ENCODE assay signal across 25 mouse cellular contexts in the genomic region with DNA sequence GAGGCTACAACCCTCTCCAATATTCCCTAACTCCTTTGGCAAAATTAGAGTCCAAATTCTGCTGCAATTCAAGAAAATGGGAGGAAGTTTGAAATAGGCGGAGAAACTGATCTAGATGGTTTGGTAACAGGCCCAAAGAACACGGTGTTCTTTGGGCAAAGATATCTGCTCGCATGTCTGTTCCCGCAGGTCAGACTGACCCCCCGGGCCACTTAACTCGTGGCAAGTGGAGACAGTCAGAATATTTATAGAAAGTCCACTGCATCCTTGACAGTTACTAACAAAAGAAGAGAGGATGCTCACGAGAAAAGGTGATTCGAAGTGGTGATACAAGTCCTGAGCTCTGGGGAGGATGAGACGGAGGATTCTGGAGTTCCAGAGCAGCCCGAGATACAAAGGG. TPM values are rescaled to one million over a fixed set of nuclear protein-coding genes. Genes with fewer than 3 reads are reported as not detected.
A peak's percentile ranks its signal among the peaks of the same experiment; 100 is the strongest.
DNase-seq lines count a peak whose midpoint lies in the region; ATAC-seq and TF ChIP-seq lines count a peak whose summit lies in the region.
"Had no signal": no experiment of that assay in that cellular context is flagged by ENCODE, and none has a peak within 500 bp of the region (broad histone marks: within the 10 kb centered on the region; RNA-seq: fewer than 3 reads in every experiment).

No protein-coding gene starts in this region.

- peaks cover 0 to 7% of the 10 kb centered on the region in 2 experiments; a peak in 2 of 4 replicates for H3K4me1 ChIP-seq in heart, embryonic 14.5 days (ENCODE audit: control insufficient read depth in 2 of 2, insufficient read depth in 2 of 2, low read length in 2 of 2)
- H3K4me1 ChIP-seq in lung, postnatal 0 days (ENCODE audit: insufficient read depth, low read depth, low read length) = no peaks in the 10 kb centered on the region; the same call in 1 of the 2 replicates
- peaks cover 3% of the 10 kb centered on the region for H3K4me1 ChIP-seq in ES-Bruce4 (ENCODE audit: control insufficient read depth, insufficient read depth, low read length)
- H3K4me1 ChIP-seq: embryonic facial prominence, embryonic 10.5 days; embryonic facial prominence, embryonic 15.5 days; forebrain, embryonic 12.5 days; limb, embryonic 12.5 days; liver, embryonic 15.5 days; midbrain, embryonic 15.5 days; neural tube, embryonic 15.5 days had no signal

- peak; percentile 56 for TF ChIP-seq EP300 in lung, postnatal 0 days (IDR thresholded peaks at IDR 0.05)
- TF ChIP-seq EP300 in ES-Bruce4 (IDR thresholded peaks at IDR 0.05; ENCODE audit: insufficient read depth, low read depth, low read length) = no peak

- no peak for TF ChIP-seq POLR2A in ES-Bruce4 (IDR thresholded peaks at IDR 0.05; ENCODE audit: insufficient read depth, low read length)

- WGBS in heart, embryonic 14.5 days = 54% methylated on average over 10 of the region's 10 CpGs
- 58% methylated on average over 10 of the region's 10 CpGs for WGBS in lung, postnatal 0 days

- no peak overlapping the region for H3K27ac ChIP-seq in heart, embryonic 14.5 days (replicated peaks in 1 of 2; ENCODE audit: control insufficient read depth in 1 of 2, insufficient read depth in 1 of 2, low read depth in 2 of 2, low read length in 2 of 2)
- H3K27ac ChIP-seq in lung, postnatal 0 days (ENCODE audit: low read length) = peak overlapping the region; percentile 60
- no peak overlapping the region for H3K27ac ChIP-seq in ES-Bruce4 (ENCODE audit: insufficient read depth, low read length)
- H3K27ac ChIP-seq: embryonic facial prominence, embryonic 10.5 days; embryonic facial prominence, embryonic 15.5 days; forebrain, embryonic 12.5 days; layer of hippocampus, adult 2 months; left cerebral cortex, adult 2 months; limb, embryonic 12.5 days; liver, embryonic 15.5 days; midbrain, embryonic 15.5 days; neural tube, embryonic 15.5 days had no signal

- TF ChIP-seq CTCF in lung, postnatal 0 days (IDR thresholded peaks at IDR 0.05) = no peak
- no peak for TF ChIP-seq CTCF in ES-Bruce4 (IDR thresholded peaks at IDR 0.05; ENCODE audit: low read depth, low read length)

- H3K9me3 ChIP-seq in heart, embryonic 14.5 days (ENCODE audit: control insufficient read depth, low read length) = no peaks in the 10 kb centered on the region
- H3K9me3 ChIP-seq in lung, postnatal 0 days (ENCODE audit: low read length) = no peaks in the 10 kb centered on the region
- no peaks in the 10 kb centered on the region for H3K9me3 ChIP-seq in ES-Bruce4 (replicated peaks; ENCODE audit: control insufficient read depth, insufficient read depth, low read length, poor library complexity, severe bottlenecking)
- H3K9me3 ChIP-seq: embryonic facial prominence, embryonic 15.5 days; forebrain, embryonic 12.5 days; G1E; liver, embryonic 15.5 days; midbrain, embryonic 15.5 days; neural tube, embryonic 15.5 days had no signal

- no peaks in the 10 kb centered on the region for H3K36me3 ChIP-seq in heart, embryonic 14.5 days (ENCODE audit: control insufficient read depth, insufficient read depth, low read length)
- no peaks in the 10 kb centered on the region for H3K36me3 ChIP-seq in lung, postnatal 0 days (ENCODE audit: insufficient read depth, low read length)
- no peaks in the 10 kb centered on the region for H3K36me3 ChIP-seq in ES-Bruce4 (ENCODE audit: control insufficient read depth, insufficient read depth, low read length, poor library complexity, severe bottlenecking)
- H3K36me3 ChIP-seq: embryonic facial prominence, embryonic 10.5 days; embryonic facial prominence, embryonic 15.5 days; forebrain, embryonic 12.5 days; G1E; limb, embryonic 12.5 days; liver, embryonic 15.5 days; midbrain, embryonic 15.5 days; neural tube, embryonic 15.5 days had no signal

- H3K4me2 ChIP-seq in heart, embryonic 14.5 days (ENCODE audit: low read length) = 0 out of 2 replicates have a peak overlapping the region, but pooled peaks have one; percentile 8
- H3K4me2 ChIP-seq in lung, postnatal 0 days (replicated peaks; ENCODE audit: low read depth, low read length) = no peak overlapping the region
- H3K4me2 ChIP-seq: embryonic facial prominence, embryonic 15.5 days; forebrain, embryonic 12.5 days; limb, embryonic 12.5 days; liver, embryonic 15.5 days; midbrain, embryonic 15.5 days; neural tube, embryonic 15.5 days had no signal

- DNase-seq in heart, adult 8-10 months (ENCODE audit: low spot score) = no peak
- DNase-seq in lung, postnatal 0 days (ENCODE audit: low spot score) = no peak
- DNase-seq in lung, postnatal 10 days = no peak
- DNase-seq in lung, postnatal 36 days = peak; percentile 40
- DNase-seq: adrenal gland, adult 8-10 months; B cell, adult 2 months; cerebellum, adult 8-10 months; cerebellum, postnatal 25 days; forebrain, postnatal 0 days; gastrocnemius, postnatal 10 days; kidney, adult 18-20 months; kidney, postnatal 36 days had no signal

- no peak overlapping the region for H3K4me3 ChIP-seq in heart, embryonic 14.5 days (ENCODE audit: control insufficient read depth in 1 of 2, insufficient read depth in 1 of 2, low read depth in 1 of 2, low read length in 2 of 2)
- H3K4me3 ChIP-seq in lung, postnatal 0 days (ENCODE audit: low read depth, low read length) = no peak overlapping the region
- H3K4me3 ChIP-seq in ES-Bruce4 (ENCODE audit: low read depth, low read length) = peak overlapping the region; percentile 9; the same call in 1 of the 2 replicates
- H3K4me3 ChIP-seq: embryonic facial prominence, embryonic 10.5 days; embryonic facial prominence, embryonic 15.5 days; forebrain, embryonic 12.5 days; layer of hippocampus, adult 2 months; left cerebral cortex, adult 2 months; limb, embryonic 12.5 days; liver, embryonic 15.5 days; midbrain, embryonic 15.5 days; neural tube, embryonic 15.5 days had no signal

- no peak overlapping the region for H3K9ac ChIP-seq in heart, embryonic 14.5 days (ENCODE audit: low read length)
- no peak overlapping the region for H3K9ac ChIP-seq in lung, postnatal 0 days (replicated peaks; ENCODE audit: low read depth)
- H3K9ac ChIP-seq in ES-Bruce4 (ENCODE audit: low read depth, poor library complexity, severe bottlenecking) = no peak overlapping the region
- H3K9ac ChIP-seq: embryonic facial prominence, embryonic 15.5 days; forebrain, embryonic 12.5 days; forebrain, postnatal 0 days; limb, embryonic 12.5 days; liver, embryonic 15.5 days; midbrain, embryonic 15.5 days; neural tube, embryonic 15.5 days had no signal

- no peak for ATAC-seq in heart, embryonic 14.5 days (ENCODE audit: insufficient number of reproducible peaks, insufficient read depth, low FRiP score, low read depth)
- no peak for ATAC-seq in lung, postnatal 0 days
- ATAC-seq: forebrain, postnatal 0 days; hindbrain, embryonic 16.5 days; midbrain, embryonic 15.5 days had no signal

- H3K27me3 ChIP-seq in heart, embryonic 14.5 days (ENCODE audit: control insufficient read depth, insufficient read depth, low read length) = no peaks in the 10 kb centered on the region
- H3K27me3 ChIP-seq in lung, postnatal 0 days (replicated peaks; ENCODE audit: insufficient read depth, low read length) = no peaks in the 10 kb centered on the region
- H3K27me3 ChIP-seq in ES-Bruce4 (ENCODE audit: control insufficient read depth, insufficient read depth, low read length, poor library complexity, severe bottlenecking) = no peaks in the 10 kb centered on the region
- H3K27me3 ChIP-seq: embryonic facial prominence, embryonic 15.5 days; forebrain, embryonic 12.5 days; limb, embryonic 12.5 days; liver, embryonic 15.5 days; midbrain, embryonic 15.5 days; neural tube, embryonic 15.5 days had no signal

RNA-seq across cellular contexts. Expression of a gene that starts 10.7 kb away (rescaled TPM):
- 10.9 and 21.7 TPM in 2 replicates for polyA plus RNA-seq in heart, embryonic 14.5 days (2014; fragmentation: Nextera tagmentation; extraction: Ambion mirVana)
- total RNA-seq in heart, adult 8-10 months (2022) = 10 to 100 TPM; 59.2 to 86.0 (median 63.7) TPM
- 17.5 and 20.9 TPM in 2 replicates for polyA plus RNA-seq in lung, postnatal 0 days (2015; fragmentation: Nextera tagmentation; extraction: Ambion mirVana)
- 84.4 and 101 TPM in 2 replicates for polyA plus RNA-seq in ES-Bruce4 (2011; ENCODE audit: insufficient read depth, insufficient read length, low read depth, missing spikeins)
